Mouse (Mus musculus): Measurements from ENCODE around the gene Adam22. TPM values are rescaled to one million over a fixed set of nuclear protein-coding genes. Genes with fewer than 3 reads are reported as not detected.
"Not testable (repeated sequence)": the region's sequence is repeated elsewhere in the genome, so short reads cannot be mapped to it uniquely, and the experiment has no call there.

Gene Adam22
- polyA plus RNA-seq, 1 experiment from 2014 or later = 28.5 TPM

- H3K27ac ChIP-seq = no peak overlapping the region
- H3K9ac ChIP-seq (replicated peaks) = no peak overlapping the region
- H3K36me3 ChIP-seq = no peaks in the 10 kb centered on the region
- no peak overlapping the region for H3K4me2 ChIP-seq (replicated peaks)
- H3K4me1 ChIP-seq (replicated peaks) = no peaks in the 10 kb centered on the region
- no peak overlapping the region for H3K4me3 ChIP-seq (replicated peaks)
- 87% methylated on average over 1 of the region's 1 CpGs for WGBS
- H3K9me3 ChIP-seq = no peaks in the 10 kb centered on the region
- ATAC-seq = no peak
- H3K27me3 ChIP-seq = no peaks in the 10 kb centered on the region
Observed at GRCm38 (mm10) chr5:8227073-8227472, 140.9 kb downstream of the Adam22 start.

DNA sequence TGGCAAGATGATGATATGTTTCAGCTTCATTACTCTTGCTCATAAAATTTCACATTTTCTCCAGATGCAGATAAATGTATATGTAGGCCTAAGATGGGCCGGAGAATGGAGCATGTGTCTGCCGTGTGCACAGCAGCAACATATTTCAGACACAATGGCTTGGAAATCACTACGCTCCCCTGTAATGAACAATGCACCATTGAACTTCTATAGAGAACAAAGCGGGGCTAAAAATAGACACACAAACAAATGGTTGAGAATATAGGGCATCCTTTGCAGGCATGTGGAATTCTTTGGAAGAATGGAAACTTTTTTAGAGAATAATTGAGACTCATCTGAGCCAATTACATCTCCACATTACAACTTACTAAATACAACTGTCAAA, 143.6 kb downstream of the Adam22 start:
- Histone ChIP-seq H3K4me2 (replicated peaks) (no peak overlapping the region), H3K27ac (no peak overlapping the region), H3K4me1 (replicated peaks) (no peaks in the 10 kb centered on the region), H3K9ac (replicated peaks) (no peak overlapping the region), H3K9me3 (no peaks in the 10 kb centered on the region), H3K36me3 (no peaks in the 10 kb centered on the region), H3K4me3 (replicated peaks) (no peak overlapping the region), H3K27me3 (no peaks in the 10 kb centered on the region)
- ATAC-seq = no peak
- 68% methylated on average over 4 of the region's 4 CpGs for WGBS

- Histone ChIP-seq H3K27me3 (no peaks in the 10 kb centered on the region), H3K4me1 (replicated peaks) (no peaks in the 10 kb centered on the region), H3K36me3 (no peaks in the 10 kb centered on the region), H3K4me2 (replicated peaks) (no peak overlapping the region), H3K27ac (no peak overlapping the region), H3K9me3 (no peaks in the 10 kb centered on the region), H3K4me3 (replicated peaks) (no peak overlapping the region), H3K9ac (replicated peaks) (no peak overlapping the region)
- 80% methylated on average over 8 of the region's 8 CpGs for WGBS
- 0 out of 2 replicates have a peak, but pooled peaks have one; percentile 17 for ATAC-seq
Observed at GRCm38 (mm10) chr5:8223597-8224320, 144.2 kb downstream of the Adam22 start.

- no peak overlapping the region for H3K27ac ChIP-seq
- H3K4me3 ChIP-seq (replicated peaks) = no peak overlapping the region
- WGBS = 85% methylated on average over 5 of the region's 5 CpGs
- H3K27me3 ChIP-seq = no peaks in the 10 kb centered on the region
- H3K4me1 ChIP-seq (replicated peaks) = no peaks in the 10 kb centered on the region
- H3K4me2 ChIP-seq (replicated peaks) = no peak overlapping the region
- no peaks in the 10 kb centered on the region for H3K9me3 ChIP-seq
- H3K9ac ChIP-seq (replicated peaks) = no peak overlapping the region
- no peak for ATAC-seq
- H3K36me3 ChIP-seq = no peaks in the 10 kb centered on the region
Observed at GRCm38 (mm10) chr5:8221630-8222029, 146.3 kb downstream of the Adam22 start.

DNA sequence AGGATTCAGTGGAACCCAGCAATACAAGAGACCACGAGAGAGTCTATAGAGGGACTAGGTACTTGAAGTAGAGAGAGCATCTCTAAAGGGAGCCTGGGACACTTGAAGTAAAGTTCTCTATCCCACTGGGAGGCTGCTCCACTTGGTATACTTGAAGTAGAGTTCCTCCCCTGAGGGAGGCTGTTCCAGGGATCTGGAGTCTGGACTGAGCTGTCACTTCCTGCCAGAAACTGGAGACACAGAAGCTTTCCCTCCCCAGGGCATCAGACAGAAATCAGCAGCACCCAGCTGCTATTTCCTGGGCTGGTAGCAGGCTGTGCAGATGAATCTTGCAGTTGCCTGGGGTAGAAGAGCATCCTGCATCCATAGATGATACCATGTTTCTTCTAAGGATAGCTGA, 152.1 kb downstream of the Adam22 start:
- H3K4me3 ChIP-seq (replicated peaks) = no peak overlapping the region
- ATAC-seq = no peak
- 86% methylated on average over 1 of the region's 1 CpGs for WGBS
- H3K4me1 ChIP-seq (replicated peaks) = no peaks in the 10 kb centered on the region
- no peaks in the 10 kb centered on the region for H3K27me3 ChIP-seq
- H3K36me3 ChIP-seq = no peaks in the 10 kb centered on the region
- H3K4me2 ChIP-seq (replicated peaks) = no peak overlapping the region
- no peak overlapping the region for H3K27ac ChIP-seq
- no peak overlapping the region for H3K9ac ChIP-seq (replicated peaks)
- H3K9me3 ChIP-seq = no peaks in the 10 kb centered on the region

DNA sequence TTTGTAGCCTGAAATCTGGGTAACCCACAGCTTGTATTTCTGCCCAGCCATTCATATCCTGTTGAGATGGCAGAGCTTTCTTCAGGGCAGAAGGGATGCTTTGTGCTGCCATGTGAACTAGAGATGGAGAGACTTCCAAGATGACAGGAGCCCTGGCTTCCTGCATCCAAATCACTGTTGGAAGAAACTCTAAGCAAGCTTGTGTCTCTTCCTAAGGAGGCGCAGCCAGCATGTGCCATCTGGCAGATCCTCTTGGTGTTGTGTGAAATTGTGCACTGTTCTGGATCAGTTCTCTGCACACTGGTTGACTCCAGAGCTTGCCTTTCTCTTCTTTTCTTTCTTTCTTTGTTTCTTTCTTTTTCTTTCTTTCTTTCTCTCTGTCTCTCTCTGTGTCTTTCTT, 183.0 kb downstream of the Adam22 start:
- not testable (repeated sequence) for ATAC-seq; H3K4me2 ChIP-seq (replicated peaks); H3K4me1 ChIP-seq (replicated peaks); H3K27me3 ChIP-seq; H3K9ac ChIP-seq (replicated peaks); H3K36me3 ChIP-seq; H3K9me3 ChIP-seq; H3K27ac ChIP-seq; H3K4me3 ChIP-seq (replicated peaks)
- WGBS = 90% methylated on average over 1 of the region's 1 CpGs

DNA sequence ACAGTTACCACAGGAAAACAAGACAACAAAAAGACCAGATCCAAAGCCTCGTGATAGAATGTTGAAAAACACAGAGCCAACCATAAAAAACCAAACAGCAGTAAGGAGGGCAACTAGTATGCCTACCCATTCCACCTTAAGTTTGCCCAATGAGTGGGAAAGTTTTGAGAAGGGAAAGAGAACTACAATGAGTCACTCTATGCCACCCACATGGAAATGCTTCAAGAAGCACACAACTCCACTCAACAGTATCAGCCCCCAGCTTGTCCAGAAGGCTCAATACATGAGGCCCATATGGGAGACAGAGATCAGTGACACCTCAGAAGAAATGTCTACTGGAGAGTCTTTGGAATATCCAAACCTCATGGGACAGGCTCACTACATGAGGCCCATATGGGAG, 187.3 kb downstream of the Adam22 start:
- H3K9me3 ChIP-seq = no peaks in the 10 kb centered on the region
- H3K36me3 ChIP-seq = no peaks in the 10 kb centered on the region
- no peak overlapping the region for H3K4me3 ChIP-seq (replicated peaks)
- H3K27me3 ChIP-seq = no peaks in the 10 kb centered on the region
- ATAC-seq = no peak
- no peak overlapping the region for H3K27ac ChIP-seq
- 96% methylated on average over 1 of the region's 1 CpGs for WGBS
- no peak overlapping the region for H3K9ac ChIP-seq (replicated peaks)
- H3K4me1 ChIP-seq (replicated peaks) = no peaks in the 10 kb centered on the region
- H3K4me2 ChIP-seq (replicated peaks) = no peak overlapping the region

DNA sequence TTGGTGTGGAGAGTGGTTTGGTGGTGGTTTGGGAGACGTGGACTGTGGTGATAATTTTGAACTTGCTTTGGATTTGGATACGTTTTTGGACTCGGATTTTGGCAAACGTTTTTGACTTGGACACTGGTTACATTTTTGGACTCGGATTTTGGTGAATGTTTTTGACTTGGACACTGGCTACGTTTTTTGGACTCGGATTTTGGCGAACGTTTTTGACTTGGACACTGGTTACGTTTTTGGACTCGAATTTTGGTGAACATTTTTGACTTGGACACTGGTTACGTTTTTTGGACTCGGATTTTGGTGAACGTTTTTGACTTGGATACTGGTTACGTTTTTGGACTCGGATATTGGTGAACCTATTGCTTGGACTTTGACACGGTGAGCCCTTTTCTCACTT, 189.8 kb downstream of the Adam22 start:
- Histone ChIP-seq H3K4me1 (replicated peaks) (no peaks in the 10 kb centered on the region), H3K27me3 (no peaks in the 10 kb centered on the region), H3K4me2 (replicated peaks) (no peak overlapping the region), H3K9me3 (no peaks in the 10 kb centered on the region), H3K27ac (no peak overlapping the region), H3K9ac (replicated peaks) (no peak overlapping the region), H3K4me3 (replicated peaks) (no peak overlapping the region), H3K36me3 (no peaks in the 10 kb centered on the region)
- ATAC-seq = no peak
- WGBS = 96% methylated on average over 17 of the region's 17 CpGs

DNA sequence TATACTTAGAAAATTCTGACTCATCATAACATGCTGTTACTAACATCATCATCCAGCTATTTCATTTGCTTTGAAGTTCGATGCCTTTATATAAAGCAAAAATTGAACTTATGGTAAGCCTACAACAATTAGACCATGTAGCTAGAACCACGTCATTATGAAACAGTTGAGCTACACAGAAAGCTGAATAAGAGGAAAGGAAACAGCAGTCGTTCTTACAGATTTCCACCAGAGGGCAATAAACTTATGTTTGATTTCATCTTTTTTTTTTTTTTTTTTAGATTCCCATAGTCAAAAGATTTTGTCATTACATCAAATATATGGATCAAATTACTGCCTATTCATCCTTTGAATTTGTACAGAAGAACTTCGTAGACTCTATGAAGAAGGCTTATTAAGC, 203.2 kb downstream of the Adam22 start:
- Histone ChIP-seq H3K27me3 (no peaks in the 10 kb centered on the region), H3K9ac (replicated peaks) (no peak overlapping the region), H3K27ac (no peak overlapping the region), H3K4me1 (replicated peaks) (no peaks in the 10 kb centered on the region), H3K4me2 (replicated peaks) (no peak overlapping the region), H3K4me3 (replicated peaks) (no peak overlapping the region), H3K36me3 (no peaks in the 10 kb centered on the region), H3K9me3 (no peaks in the 10 kb centered on the region)
- 53% methylated on average over 4 of the region's 4 CpGs for WGBS
- no peak for ATAC-seq

- Histone ChIP-seq H3K9ac (replicated peaks) (no peak overlapping the region), H3K27ac (no peak overlapping the region), H3K4me1 (replicated peaks) (no peaks in the 10 kb centered on the region), H3K4me3 (replicated peaks) (no peak overlapping the region), H3K9me3 (no peaks in the 10 kb centered on the region), H3K27me3 (no peaks in the 10 kb centered on the region), H3K36me3 (no peaks in the 10 kb centered on the region), H3K4me2 (replicated peaks) (no peak overlapping the region)
- WGBS = 73% methylated on average over 1 of the region's 1 CpGs
- no peak for ATAC-seq
Observed at GRCm38 (mm10) chr5:8151645-8152044, 216.3 kb downstream of the Adam22 start.

DNA sequence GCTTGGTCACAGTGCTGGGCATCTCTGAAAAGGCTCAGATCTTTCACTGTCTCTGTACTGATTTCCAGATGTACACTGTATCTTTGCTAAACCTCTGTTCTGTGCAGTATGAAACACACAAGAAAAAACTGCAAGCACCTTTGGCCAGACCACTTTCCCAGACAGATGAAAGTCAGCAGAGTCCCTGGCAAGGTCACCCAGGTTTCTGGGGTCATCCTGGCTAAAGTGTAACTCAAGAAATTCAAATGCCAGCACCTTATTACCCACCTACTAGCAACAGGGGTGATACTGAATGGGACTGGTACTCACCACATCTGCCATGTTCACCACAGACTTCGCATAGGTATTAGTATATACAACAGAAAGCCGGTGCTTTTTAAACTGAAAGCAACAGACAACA, 221.8 kb downstream of the Adam22 start:
- 99% methylated on average over 2 of the region's 2 CpGs for WGBS
- H3K4me3 ChIP-seq (replicated peaks) = no peak overlapping the region

GRCm38 (mm10) chr5:8145473-8145872, 222.5 kb downstream of the Adam22 start:
- Histone ChIP-seq H3K27me3 (no peaks in the 10 kb centered on the region), H3K9ac (replicated peaks) (no peak overlapping the region), H3K36me3 (no peaks in the 10 kb centered on the region), H3K9me3 (no peaks in the 10 kb centered on the region), H3K4me3 (replicated peaks) (no peak overlapping the region), H3K4me1 (replicated peaks) (peaks cover 12% of the 10 kb centered on the region; the same call in 1 of the 2 replicates), H3K27ac (no peak overlapping the region), H3K4me2 (replicated peaks) (no peak overlapping the region)
- ATAC-seq = no peak
- 19% methylated on average over 5 of the region's 5 CpGs for WGBS

More for the DNA sequence above, 221.8 kb downstream of the Adam22 start:
- Histone ChIP-seq H3K4me2 (replicated peaks) (no peak overlapping the region), H3K36me3 (no peaks in the 10 kb centered on the region), H3K27me3 (no peaks in the 10 kb centered on the region), H3K9ac (replicated peaks) (no peak overlapping the region), H3K4me1 (replicated peaks) (peaks cover 12% of the 10 kb centered on the region; the same call in 1 of the 2 replicates), H3K9me3 (no peaks in the 10 kb centered on the region), H3K27ac (no peak overlapping the region)
- ATAC-seq = no peak; the same call in 1 of the 2 replicates

- Histone ChIP-seq H3K4me1 (replicated peaks) (no peaks in the 10 kb centered on the region), H3K27ac (no peak overlapping the region), H3K4me3 (replicated peaks) (no peak overlapping the region), H3K9me3 (no peaks in the 10 kb centered on the region), H3K27me3 (no peaks in the 10 kb centered on the region), H3K9ac (replicated peaks) (no peak overlapping the region), H3K4me2 (replicated peaks) (no peak overlapping the region), H3K36me3 (peaks cover 16% of the 10 kb centered on the region)
- ATAC-seq = no peak
- WGBS = 84% methylated on average over 5 of the region's 5 CpGs
Observed at GRCm38 (mm10) chr5:8132546-8132945, 235.4 kb downstream of the Adam22 start.

Data from midbrain, embryonic 13.5 days (tissue).